Mouse (Mus musculus): ENCODE measurements around the gene Arhgap5. TPM values are rescaled to one million over a fixed set of nuclear protein-coding genes. Genes with fewer than 3 reads are reported as not detected.
A peak's percentile ranks its signal among the peaks of the same experiment; 100 is the strongest.
"Not testable (repeated sequence)": the region's sequence is repeated elsewhere in the genome, so short reads cannot be mapped to it uniquely, and the experiment has no call there.

The Arhgap5 gene
- total RNA-seq, 2 experiments from 2014 or later: 12.4 to 19.7 TPM

- no peak for ATAC-seq (replicated peaks; ENCODE audit: low FRiP score, low TSS enrichment, poor library complexity, severe bottlenecking)
These were observed 20.9 kb downstream of the Arhgap5 start for GRCm38 (mm10) chr12:52524699-52525098.

- no peak for ATAC-seq (replicated peaks; ENCODE audit: low FRiP score, low TSS enrichment, poor library complexity, severe bottlenecking)
These were observed 21.7 kb downstream of the Arhgap5 start for GRCm38 (mm10) chr12:52525486-52525885.

GRCm38 (mm10) chr12:52529740-52530139, 26.0 kb downstream of the Arhgap5 start:
- ATAC-seq (replicated peaks; ENCODE audit: low FRiP score, low TSS enrichment, poor library complexity, severe bottlenecking): no peak

GRCm38 (mm10) chr12:52541294-52541693, 37.5 kb downstream of the Arhgap5 start:
- no peak for ATAC-seq (replicated peaks; ENCODE audit: low FRiP score, low TSS enrichment, poor library complexity, severe bottlenecking)

DNA sequence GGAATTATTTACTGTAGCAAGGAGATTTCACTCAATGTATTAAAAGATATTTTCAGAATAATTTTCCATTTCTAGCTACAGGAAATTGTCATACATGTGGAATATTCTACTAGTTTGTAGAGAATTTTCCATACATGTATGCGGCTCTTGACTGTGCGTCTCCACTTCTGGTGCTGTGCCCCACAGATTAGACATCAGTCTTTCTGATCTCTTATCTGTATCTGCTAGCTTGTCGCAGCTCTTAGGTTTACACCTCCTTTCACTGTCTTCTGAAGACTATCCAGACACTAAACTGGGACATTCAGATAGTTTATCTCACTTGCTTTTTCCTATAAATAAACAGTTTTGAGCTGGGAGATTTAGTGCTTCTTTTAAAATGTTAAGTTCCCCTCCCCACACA, 40.8 kb downstream of the Arhgap5 start:
- peak; percentile 30; the same call in 1 of the 2 replicates for ATAC-seq (replicated peaks; ENCODE audit: low FRiP score, low TSS enrichment, poor library complexity, severe bottlenecking)

DNA sequence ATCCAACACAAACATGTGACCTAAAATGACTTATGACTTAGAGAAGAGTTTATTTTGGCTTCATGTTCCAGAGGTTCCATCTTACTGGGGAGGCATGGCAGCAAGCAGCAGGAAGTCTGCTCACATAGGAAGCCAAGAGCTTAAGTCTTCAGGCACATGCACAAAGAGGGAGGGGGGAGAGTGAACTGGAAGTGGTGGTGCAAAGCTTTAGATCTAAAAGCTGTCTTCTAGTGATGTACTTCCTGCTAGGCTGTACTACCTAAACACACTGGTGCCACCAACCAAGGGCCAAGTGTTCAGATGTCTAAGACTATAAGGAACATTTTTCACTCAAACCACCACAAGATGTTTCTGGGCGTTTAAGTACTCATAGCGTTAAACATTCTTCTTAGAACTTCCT, 48.3 kb downstream of the Arhgap5 start:
- no peak for ATAC-seq (replicated peaks; ENCODE audit: low FRiP score, low TSS enrichment, poor library complexity, severe bottlenecking)

DNA sequence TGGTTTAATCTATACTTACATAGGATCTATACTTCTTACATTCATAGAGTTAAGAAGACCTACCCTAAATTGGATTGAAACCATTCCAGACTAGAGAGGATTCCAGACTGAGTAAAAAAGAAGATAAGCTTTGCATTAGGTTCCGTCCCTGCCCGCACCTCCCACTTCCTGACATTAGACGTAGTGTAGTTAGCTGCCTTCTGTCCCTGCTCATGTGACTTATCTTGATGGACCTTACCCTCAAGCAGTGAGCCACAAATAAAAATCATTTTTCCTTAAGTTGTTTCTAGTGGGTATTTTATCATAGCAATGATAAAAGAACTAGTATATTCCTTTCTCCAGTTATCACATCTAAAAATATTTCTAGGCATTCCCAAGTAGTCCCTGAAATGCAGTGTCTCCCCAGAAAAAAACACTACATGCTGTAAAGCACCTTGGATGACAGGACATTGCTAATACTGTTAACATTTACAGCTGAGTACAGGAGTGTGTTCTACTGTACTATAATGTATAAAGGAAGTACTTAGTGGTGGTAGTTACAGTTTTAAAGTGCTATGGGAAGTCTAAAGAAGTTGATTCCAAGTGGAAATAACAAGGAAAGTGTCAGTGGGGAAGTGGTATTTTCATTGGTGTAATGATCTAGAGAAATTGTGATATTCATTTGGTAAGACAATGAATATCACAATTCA, 51.6 kb downstream of the Arhgap5 start:
- ATAC-seq (replicated peaks; ENCODE audit: low FRiP score, low TSS enrichment, poor library complexity, severe bottlenecking): 0 out of 2 replicates have a peak, but pooled peaks have one; percentile 50

- no peak for ATAC-seq (replicated peaks; ENCODE audit: low FRiP score, low TSS enrichment, poor library complexity, severe bottlenecking)
These were observed 61.9 kb downstream of the Arhgap5 start for GRCm38 (mm10) chr12:52565654-52566053.

DNA sequence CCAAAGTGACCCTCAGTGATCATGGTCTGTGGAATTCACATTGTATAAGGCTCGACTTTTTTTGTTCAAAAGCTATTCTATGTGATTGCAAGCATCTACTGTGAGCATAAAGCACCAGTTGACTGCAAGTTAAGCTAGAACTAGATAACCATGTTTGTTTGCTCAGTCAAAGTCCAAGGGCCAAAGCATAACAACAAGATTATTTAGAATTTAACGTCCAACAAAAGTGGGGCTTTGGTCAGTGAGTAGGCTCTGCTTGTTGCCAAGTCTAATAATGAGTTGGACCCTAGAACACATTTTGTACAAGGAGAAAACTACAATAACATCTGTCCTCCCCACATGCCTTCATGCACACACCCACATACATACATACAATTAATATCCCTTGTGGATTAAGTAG, 69.6 kb downstream of the Arhgap5 start:
- no peak for ATAC-seq (replicated peaks; ENCODE audit: low FRiP score, low TSS enrichment, poor library complexity, severe bottlenecking)

DNA sequence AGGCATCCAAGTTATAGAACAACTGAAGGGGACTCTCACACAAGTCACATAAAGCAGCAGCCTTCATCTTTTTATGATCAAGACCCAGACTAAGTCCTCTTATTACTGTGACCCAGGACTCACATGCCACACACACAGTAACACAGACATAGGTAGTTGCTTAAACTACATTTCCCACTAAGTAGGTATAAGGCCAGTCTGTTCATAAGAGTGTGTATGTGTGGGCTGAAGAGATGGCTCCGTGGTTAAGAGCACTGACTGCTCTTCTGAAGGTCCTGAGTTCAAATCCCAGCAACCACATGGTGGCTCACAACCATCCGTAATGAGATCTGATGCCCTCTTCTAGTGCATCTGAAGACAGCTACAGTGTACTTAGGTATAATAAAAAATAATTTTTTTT, 82.7 kb downstream of the Arhgap5 start:
- not testable (repeated sequence) for ATAC-seq (replicated peaks; ENCODE audit: low FRiP score, low TSS enrichment, poor library complexity, severe bottlenecking)

DNA sequence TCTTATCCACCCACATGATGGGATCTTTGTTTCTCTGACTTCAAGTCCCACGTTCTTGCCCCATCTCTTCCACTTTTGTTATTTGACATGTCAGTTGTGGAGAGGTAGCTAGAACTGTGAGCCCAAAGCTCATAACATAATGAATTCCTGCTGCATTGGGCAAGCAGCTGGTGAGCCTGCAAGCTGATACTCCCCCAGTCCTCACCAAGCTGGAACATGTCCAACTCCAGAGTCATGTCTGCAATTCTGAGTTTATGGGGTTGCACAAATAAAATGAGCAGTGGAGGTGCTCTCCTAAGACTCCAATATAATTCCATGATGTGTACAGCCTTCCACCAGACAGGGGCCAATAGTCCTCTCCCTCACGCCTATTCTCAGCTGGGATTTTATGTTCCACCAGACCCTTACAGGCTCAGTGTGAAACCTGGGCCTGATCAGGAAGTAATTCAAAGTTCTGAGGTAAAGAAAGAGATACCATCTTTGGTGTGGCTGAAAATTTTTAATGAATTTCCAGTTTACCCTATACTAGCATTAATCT, 83.8 kb downstream of the Arhgap5 start:
- ATAC-seq (replicated peaks; ENCODE audit: low FRiP score, low TSS enrichment, poor library complexity, severe bottlenecking): no peak

- ATAC-seq (replicated peaks; ENCODE audit: low FRiP score, low TSS enrichment, poor library complexity, severe bottlenecking): no peak
These were observed 91.8 kb downstream of the Arhgap5 start for GRCm38 (mm10) chr12:52595389-52596185.

DNA sequence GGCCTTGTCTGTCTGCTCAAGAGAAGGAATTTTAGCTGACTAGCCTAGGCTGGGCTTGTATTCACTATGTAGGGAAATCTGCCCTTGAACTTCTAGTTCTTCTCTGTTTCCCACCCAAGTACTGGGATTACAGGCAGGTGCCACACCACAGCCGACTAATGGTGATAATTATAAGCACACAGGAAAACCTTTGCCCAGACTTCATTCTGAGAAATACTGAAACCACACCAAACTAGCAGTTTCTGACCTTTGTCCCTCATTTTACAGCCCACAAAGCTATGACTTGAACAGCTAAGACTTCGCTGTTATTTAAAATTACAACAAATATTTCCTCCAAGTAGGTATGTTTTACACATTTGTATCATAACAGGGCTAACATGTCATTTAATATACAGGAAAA, 98.7 kb downstream of the Arhgap5 start:
- no peak for ATAC-seq (replicated peaks; ENCODE audit: low FRiP score, low TSS enrichment, poor library complexity, severe bottlenecking)

DNA sequence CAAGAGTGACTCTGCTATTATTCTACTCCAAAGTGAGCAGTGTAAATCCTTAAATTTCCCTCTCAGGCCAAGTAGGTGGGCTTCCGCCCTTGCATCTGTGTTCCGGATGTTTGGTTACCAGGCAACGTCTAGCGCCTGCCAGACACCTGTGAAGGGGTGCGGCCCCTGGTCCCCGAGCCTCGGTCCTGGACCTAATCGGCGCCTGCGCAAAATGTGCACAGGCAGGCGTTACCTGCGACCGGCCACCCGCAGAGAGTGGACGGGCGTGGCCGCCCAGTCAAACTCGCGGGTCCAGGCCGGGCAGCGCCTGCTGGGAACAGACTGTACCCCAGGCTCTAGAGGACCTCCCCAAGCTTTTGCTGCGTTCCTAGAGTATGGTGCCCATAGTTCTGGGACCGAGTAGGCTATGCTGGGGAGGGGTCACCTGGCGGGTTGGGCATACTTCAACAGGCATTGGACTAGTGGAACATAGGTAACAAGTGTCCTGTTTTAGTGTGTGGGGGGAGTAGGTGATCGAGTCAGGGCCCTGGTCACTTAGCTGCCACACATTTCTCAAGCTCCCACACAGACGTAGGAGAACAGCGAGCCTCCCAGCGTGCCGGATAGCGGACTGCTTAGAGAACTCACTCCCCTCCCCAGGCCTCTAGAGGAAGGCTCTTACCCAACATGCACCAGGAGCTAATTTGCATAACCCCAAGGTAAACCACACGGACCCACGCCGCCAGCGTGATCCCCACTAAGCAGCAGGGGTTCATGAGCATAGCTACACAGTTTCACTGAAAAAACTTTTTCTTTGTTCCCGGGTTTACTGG, 99.3 kb downstream of the Arhgap5 start:
- ATAC-seq (replicated peaks; ENCODE audit: low FRiP score, low TSS enrichment, poor library complexity, severe bottlenecking): peak; percentile 83

DNA sequence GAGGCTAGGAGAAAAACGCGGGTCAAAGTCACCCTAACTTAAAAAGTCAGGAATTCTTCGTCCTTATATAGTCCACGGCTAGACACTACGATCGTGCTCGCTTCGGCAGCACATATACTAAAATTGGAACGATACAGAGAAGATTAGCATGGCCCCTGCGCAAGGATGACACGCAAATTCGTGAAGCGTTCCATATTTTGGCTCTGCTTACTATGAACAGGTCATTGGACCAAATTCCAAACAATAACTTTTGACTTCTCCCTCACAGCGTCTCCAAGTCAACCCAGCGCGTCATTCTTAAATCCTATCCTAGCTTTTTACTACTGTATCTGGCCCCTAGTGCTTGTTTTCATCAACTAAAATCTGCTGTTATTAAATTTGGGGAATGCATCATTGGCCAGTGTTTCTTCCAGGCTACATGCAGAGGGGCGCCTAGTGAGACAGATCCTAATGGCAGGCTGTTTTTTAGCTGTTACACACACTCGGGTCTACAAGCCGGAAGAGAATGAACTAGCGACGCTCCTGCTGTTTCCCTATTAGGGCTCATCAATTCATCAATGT, 100.0 kb downstream of the Arhgap5 start:
- peak; percentile 54 for ATAC-seq (replicated peaks; ENCODE audit: low FRiP score, low TSS enrichment, poor library complexity, severe bottlenecking)

- ATAC-seq (replicated peaks; ENCODE audit: low FRiP score, low TSS enrichment, poor library complexity, severe bottlenecking): peak; percentile 87
These were observed 100.7 kb downstream of the Arhgap5 start for GRCm38 (mm10) chr12:52604256-52604991.

DNA sequence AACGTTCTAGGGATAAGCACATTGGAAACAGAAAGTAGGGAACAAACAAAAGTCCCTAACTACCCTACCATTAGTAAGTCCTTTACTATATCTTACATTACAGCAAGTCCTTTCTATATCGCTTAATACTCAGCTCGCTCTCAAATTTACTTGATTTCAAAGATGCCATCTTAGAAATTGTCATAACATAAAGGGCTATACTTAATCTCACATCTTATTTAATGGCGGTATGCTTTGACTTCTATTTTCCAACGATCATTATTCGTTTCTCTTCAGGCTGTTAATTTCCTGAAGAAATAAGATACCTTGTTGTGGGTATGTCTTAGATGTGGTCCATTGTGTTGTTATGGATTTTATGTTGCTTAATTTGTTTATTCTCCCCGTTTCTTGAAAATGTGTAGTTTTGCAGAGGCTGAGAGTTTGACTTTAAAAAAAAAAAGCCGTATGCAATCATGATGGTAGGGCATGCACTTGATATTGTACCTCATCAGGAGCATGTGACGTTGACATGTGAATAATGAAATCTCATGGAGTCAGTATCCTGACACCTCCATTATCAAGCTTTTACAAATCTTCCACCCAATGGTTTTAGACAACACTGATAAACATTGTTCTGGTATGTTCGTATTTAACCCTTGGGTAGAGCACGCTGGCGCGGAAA, 101.3 kb downstream of the Arhgap5 start:
- 0 out of 2 replicates have a peak, but pooled peaks have one; percentile 11 for ATAC-seq (replicated peaks; ENCODE audit: low FRiP score, low TSS enrichment, poor library complexity, severe bottlenecking)

- no peak for ATAC-seq (replicated peaks; ENCODE audit: low FRiP score, low TSS enrichment, poor library complexity, severe bottlenecking)
These were observed 103.6 kb downstream of the Arhgap5 start for GRCm38 (mm10) chr12:52607411-52607810.
